Mouse (Mus musculus) bone marrow macrophage, adult 2 months (primary cell): ENCODE results near the gene Elmo1. TPM values are rescaled to one million over a fixed set of nuclear protein-coding genes. Genes with fewer than 3 reads are reported as not detected.

Source experiments
- H3K27ac ChIP-seq: 2 replicates; pipeline ENCODE4 v1.5.1; 2012; ENCODE audit warnings: low read depth, low read length; ENCODE audit not compliant: insufficient read depth
- H3K4me1 ChIP-seq: 2 replicates; pipeline ENCODE4 v1.6.1; 2012; ENCODE audit warnings: low read length; ENCODE audit not compliant: control insufficient read depth, insufficient read depth
- H3K4me3 ChIP-seq: 2 replicates; pipeline ENCODE4 v1.5.1; 2012; ENCODE audit warnings: mild to moderate bottlenecking, low read length, moderate library complexity; ENCODE audit not compliant: insufficient read depth
- CTCF ChIP-seq: IDR thresholded peaks from 2 replicates; pipeline ENCODE4 v1.5.1; 2012; ENCODE audit warnings: low read depth, mild to moderate bottlenecking, low read length, moderate library complexity
- POLR2A ChIP-seq: IDR thresholded peaks from 2 replicates; pipeline ENCODE4 v1.6.1; 2012; ENCODE audit warnings: mild to moderate bottlenecking, low read depth, low read length, borderline replicate concordance
- polyA plus RNA-seq: library from polyadenylated mRNA; stranded (reverse); fragments of >200 nt; gene quantifications from 2 replicates; pipeline ENCODE4 v1.2.4, GENCODE M21; 2012; ENCODE audit not compliant: missing spikeins, insufficient read depth, insufficient read length

Gene Elmo1
- polyA plus RNA-seq, 1 experiment: 60.9 TPM

GRCm38 (mm10) chr13:20218126-20218525, 127.7 kb downstream of the Elmo1 start:
- TF ChIP-seq CTCF: no peak
- TF ChIP-seq POLR2A: no peak
- H3K27ac ChIP-seq: no peak overlapping the region
- no peak overlapping the region for H3K4me3 ChIP-seq
- peaks cover 12% of the 10 kb centered on the region for H3K4me1 ChIP-seq

DNA sequence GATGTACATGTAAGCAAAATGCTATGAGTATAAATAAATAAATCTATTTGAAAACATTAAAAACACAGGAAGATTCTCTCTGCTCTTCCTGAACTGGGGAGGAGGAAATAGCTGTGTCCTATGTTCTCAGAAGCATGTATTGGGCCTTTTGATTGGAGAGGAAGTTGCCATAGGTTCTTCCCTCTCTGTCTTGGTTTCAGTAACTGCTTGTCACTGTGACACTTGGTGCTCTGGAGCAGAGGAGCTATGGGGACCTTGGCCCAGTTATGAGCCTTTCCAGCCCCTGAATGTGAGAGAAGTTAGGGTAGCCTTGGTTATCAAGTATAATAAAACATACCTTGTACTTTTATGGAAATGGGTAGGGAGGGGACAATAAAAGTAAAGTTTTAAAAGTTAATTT, 130.0 kb downstream of the Elmo1 start:
- no peak overlapping the region for H3K4me3 ChIP-seq
- peaks cover 12% of the 10 kb centered on the region for H3K4me1 ChIP-seq
- TF ChIP-seq POLR2A: no peak
- TF ChIP-seq CTCF: no peak
- no peak overlapping the region for H3K27ac ChIP-seq

GRCm38 (mm10) chr13:20227923-20228705, 137.7 kb downstream of the Elmo1 start:
- no peak for TF ChIP-seq CTCF
- TF ChIP-seq POLR2A: no peak
- H3K27ac ChIP-seq: no peak overlapping the region
- peaks cover 23% of the 10 kb centered on the region for H3K4me1 ChIP-seq
- no peak overlapping the region for H3K4me3 ChIP-seq

GRCm38 (mm10) chr13:20231837-20232728, 141.7 kb downstream of the Elmo1 start:
- no peak for TF ChIP-seq CTCF
- no peak for TF ChIP-seq POLR2A
- Histone ChIP-seq H3K4me1 (peaks cover 24% of the 10 kb centered on the region), H3K4me3 (no peak overlapping the region), H3K27ac (peak overlapping the region; percentile 11; the same call in 1 of the 2 replicates)

DNA sequence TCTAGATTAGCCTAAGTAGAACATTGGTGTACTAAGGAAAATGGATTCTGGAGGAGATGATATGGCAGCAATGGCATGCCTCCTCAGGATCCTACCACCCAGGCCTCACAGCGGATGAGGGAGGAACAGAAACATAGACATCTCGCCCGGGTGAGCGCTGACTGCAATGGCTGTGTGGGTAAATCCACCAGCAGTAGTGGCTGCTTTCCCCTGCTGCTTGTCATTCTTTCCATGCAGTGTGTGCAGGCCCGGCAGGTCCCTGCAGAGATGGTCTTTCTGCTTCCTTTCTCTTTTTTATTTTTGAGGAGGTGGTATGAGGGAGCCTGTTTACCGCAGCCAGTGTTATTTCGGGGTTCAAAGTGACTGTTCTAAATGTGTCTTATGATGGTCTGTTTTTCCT, 143.3 kb downstream of the Elmo1 start:
- Histone ChIP-seq H3K4me3 (no peak overlapping the region), H3K27ac (no peak overlapping the region), H3K4me1 (peaks cover 35% of the 10 kb centered on the region)
- TF ChIP-seq POLR2A (no peak), CTCF (no peak)

GRCm38 (mm10) chr13:20237615-20238014, 147.2 kb downstream of the Elmo1 start:
- no peak overlapping the region for H3K4me3 ChIP-seq
- no peak for TF ChIP-seq CTCF
- TF ChIP-seq POLR2A: no peak
- H3K27ac ChIP-seq: no peak overlapping the region
- H3K4me1 ChIP-seq: peaks cover 18% of the 10 kb centered on the region

GRCm38 (mm10) chr13:20238146-20238545, 147.8 kb downstream of the Elmo1 start:
- TF ChIP-seq CTCF (no peak), POLR2A (no peak)
- Histone ChIP-seq H3K4me1 (peaks cover 13% of the 10 kb centered on the region), H3K27ac (no peak overlapping the region), H3K4me3 (no peak overlapping the region)

DNA sequence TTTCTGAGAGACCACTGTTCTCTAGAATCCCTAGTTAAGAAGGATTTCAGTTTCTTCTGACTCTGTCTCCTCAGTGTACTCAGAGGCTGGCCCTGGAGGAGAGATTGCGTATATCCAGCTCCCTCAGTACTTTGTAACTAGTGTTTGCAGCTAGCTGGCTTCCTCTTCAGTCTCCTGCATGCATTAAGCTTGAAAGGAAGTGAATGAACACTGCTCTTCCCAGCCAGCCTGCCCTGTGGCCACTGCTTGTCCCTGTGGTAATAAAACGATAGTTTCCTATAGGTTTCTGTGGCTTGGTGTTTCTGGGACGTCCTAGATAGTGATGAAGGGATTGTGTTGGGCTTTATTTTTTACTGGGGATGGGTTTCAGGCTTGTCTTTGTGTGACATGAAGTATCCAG, 148.3 kb downstream of the Elmo1 start:
- no peak for TF ChIP-seq POLR2A
- no peak for TF ChIP-seq CTCF
- H3K27ac ChIP-seq: peak overlapping the region; percentile 26; the same call in 1 of the 2 replicates
- no peak overlapping the region for H3K4me3 ChIP-seq
- peaks cover 11% of the 10 kb centered on the region for H3K4me1 ChIP-seq

DNA sequence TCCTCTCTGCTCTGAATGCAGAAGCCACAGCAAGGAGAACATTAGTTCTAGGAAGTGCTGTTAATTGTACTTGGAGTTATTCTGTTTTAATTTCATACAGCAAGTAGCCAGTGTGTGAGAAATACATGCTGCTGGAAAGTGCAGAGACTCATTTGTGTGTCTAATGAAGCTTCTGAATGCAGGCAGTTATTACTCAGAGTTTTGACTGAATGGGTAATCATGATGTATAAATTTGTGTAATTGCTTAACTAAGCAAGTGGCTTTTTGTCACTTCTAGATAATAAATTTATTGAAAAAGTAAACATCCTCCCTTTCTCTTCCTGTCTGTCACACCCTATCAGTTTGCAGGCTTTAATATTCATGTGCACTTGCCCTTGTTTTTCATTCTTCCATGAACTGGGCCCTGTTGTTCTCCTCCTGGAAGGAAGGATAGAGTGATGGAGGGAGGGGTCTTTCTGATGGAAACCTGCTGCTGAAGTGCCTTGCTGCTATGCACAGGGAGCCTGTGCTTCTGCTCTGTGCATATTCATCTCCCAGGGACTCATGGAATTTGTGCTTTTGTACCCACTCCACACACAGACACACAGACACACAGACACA, 159.8 kb downstream of the Elmo1 start:
- H3K27ac ChIP-seq: no peak overlapping the region
- peaks cover 3% of the 10 kb centered on the region; the same call in 1 of the 2 replicates for H3K4me1 ChIP-seq
- H3K4me3 ChIP-seq: no peak overlapping the region
- TF ChIP-seq CTCF (no peak), POLR2A (no peak)
